Mouse (Mus musculus) gastrocnemius, adult 2 months (tissue): ENCODE data around the gene Tmem213. TPM values are rescaled to one million over a fixed set of nuclear protein-coding genes. Genes with fewer than 3 reads are reported as not detected.
A peak's percentile ranks its signal among the peaks of the same experiment; 100 is the strongest.

Experiments used
- DNase-seq: peaks from one replicate; pipeline ENCODE4 v3.0.0; 2022
- H3K27ac ChIP-seq: fragments of 200-600 bp; 2 replicates; pipeline ENCODE4 v1.8.1; 2022; ENCODE audit warnings: mild to moderate bottlenecking
- H3K4me3 ChIP-seq: fragments of 200-600 bp; 2 replicates; pipeline ENCODE4 v1.8.1; 2022; ENCODE audit warnings: mild to moderate bottlenecking, moderate library complexity
- CTCF ChIP-seq: fragments of 200-600 bp; IDR thresholded peaks from 2 replicates; pipeline ENCODE4 v1.8.1; 2022; ENCODE audit warnings: antibody characterized with exemption, mild to moderate bottlenecking, moderate library complexity
- intact Hi-C: fragments of 180-260 bp; cut with DNase I; formaldehyde crosslinking; loops from one replicate; pipeline ENCODE4 v1.15.1; 2025
- total RNA-seq, 2 experiments: library from RNA; stranded (reverse); gene quantifications; 2 replicates each; pipeline ENCODE4 v1.2.3; 2021

The Tmem213 gene
- total RNA-seq, 2 experiments from 2014 or later = not detected

DNA sequence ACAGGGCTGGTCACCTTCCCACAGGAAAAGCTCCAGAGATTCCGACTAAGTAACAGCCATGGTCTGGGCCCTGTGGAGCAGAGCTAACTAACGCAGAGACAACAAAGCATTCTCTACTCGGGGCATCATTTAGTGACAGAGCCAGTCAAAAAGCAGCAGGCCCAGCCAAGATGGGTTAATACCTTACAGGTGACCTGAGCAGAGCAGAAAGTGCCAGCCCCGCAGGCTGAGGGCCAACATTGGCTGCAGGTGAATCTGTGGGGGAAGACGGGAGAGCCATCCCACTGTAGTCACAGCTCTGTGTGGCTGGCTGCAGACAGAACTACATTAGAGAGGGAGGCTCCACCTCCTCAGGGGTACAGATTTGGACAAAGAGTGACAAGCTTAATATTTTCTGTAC lies 38.2 kb downstream of the Tmem213 start:
- no peak for DNase-seq
- H3K4me3 ChIP-seq = no peak overlapping the region
- no peak for TF ChIP-seq CTCF
- no peak overlapping the region for H3K27ac ChIP-seq
- intact Hi-C loops = no loop called here

GRCm38 (mm10) chr6:38148626-38149025 lies 39.6 kb downstream of the Tmem213 start:
- H3K4me3 ChIP-seq = no peak overlapping the region
- no peak for DNase-seq
- intact Hi-C loops = no loop called here
- H3K27ac ChIP-seq = no peak overlapping the region
- no peak for TF ChIP-seq CTCF

DNA sequence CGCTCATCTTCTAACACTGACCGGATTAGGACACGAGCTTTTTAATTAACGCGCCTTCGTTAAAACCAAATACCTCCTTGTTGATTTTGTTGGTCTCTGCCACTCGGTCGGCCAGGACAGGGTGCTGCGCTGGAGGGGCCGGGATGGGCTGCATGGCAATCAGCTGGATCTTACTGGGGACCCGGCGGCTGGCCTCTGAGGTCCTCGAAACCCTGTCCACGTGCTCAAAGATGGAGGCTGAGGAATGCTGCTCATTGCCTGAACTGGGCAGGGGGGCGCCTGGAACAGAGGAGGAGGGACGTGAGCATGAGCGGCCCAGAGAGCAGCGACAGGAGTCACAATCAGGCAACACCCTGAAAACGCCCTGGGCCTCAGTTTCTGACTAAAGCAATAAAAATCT lies 40.4 kb downstream of the Tmem213 start:
- intact Hi-C loops = no loop called here
- no peak overlapping the region for H3K4me3 ChIP-seq
- TF ChIP-seq CTCF = no peak
- no peak for DNase-seq
- H3K27ac ChIP-seq = no peak overlapping the region

DNA sequence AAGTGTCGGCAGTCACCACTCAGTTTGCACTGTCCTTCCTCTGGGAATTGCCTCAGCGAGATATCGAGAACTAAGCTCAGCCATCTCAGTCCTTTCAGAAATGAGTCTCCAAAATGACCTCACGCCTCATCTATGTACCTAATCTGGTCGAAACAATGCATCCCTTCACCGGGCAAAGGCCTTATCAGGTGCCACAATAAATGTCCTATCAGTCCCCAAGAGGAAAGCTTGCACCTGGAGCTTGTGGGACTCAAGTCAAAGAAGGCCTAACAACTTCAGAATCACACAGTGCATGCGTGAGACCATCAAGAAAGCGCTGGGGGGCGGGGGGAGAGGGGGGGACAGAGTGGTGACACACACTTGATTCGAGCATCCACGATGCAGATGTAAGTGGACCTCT lies 43.2 kb downstream of the Tmem213 start:
- H3K4me3 ChIP-seq = no peak overlapping the region
- TF ChIP-seq CTCF = no peak
- no peak for DNase-seq
- intact Hi-C loops = no loop called here
- no peak overlapping the region for H3K27ac ChIP-seq

DNA sequence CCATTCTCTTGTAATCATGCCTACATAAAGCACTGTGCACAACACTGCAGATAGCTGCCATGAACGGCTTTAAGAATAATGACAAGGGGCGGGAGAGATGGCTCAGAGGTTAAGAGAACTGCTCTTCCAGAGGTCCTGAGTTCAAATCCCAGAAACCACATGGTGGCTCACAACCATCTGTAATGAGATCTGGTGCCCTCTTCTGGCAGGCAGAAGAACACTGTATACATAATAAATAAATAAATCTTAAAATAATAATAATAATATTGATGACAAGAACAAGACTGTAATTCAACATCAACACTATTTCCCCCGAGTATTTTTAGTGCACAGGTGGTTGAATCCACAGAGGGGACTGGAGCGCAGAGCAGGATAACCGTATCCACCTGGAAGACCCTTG lies 47.1 kb downstream of the Tmem213 start:
- TF ChIP-seq CTCF = peak; percentile 38
- H3K4me3 ChIP-seq = no peak overlapping the region
- DNase-seq = no peak
- intact Hi-C loops = no loop called here
- H3K27ac ChIP-seq = no peak overlapping the region

DNA sequence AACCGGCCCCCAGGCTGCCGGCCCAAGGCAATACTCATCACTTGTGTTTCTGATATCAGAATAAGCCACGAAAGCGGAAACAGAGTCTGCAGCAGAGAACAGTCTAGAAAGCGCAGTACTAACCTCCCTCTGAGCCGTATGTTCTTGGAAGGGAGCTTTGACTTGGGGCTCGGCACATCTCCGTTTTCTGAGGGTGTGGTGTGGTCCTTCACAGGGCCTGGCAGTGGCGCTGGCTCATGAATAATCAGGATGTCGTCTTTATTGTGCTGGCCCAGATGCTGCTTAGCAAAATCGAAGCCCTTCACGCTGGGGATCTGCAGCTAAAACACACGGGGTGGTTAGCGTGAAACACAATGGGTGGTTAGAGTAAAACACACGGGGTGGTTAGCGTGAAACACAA lies 48.9 kb downstream of the Tmem213 start:
- TF ChIP-seq CTCF = no peak
- no peak overlapping the region for H3K4me3 ChIP-seq
- intact Hi-C loops = no loop called here

DNA sequence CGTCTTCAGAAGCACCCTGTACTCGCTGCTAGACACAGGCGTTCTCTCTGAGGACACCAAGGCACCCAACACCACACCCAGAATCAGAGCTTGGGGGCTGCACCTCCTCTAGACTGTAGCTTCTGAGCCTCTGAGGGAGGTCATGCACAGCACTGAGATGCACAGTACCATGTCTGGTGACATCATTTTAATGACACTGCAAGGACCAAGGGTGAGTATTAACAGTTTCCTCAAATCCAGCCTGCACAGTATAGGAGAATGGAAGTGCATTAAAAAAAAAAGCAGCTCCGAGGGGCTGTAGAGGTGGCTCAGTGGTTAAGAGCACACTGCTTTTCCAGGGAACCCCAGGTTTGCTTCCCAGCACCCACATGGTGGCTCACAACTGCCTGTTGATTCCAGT lies 50.5 kb downstream of the Tmem213 start:
- DNase-seq = no peak
- H3K27ac ChIP-seq = no peak overlapping the region
- no peak for TF ChIP-seq CTCF
- H3K4me3 ChIP-seq = no peak overlapping the region
- intact Hi-C loops = no loop called here

More for the DNA sequence above, 48.9 kb downstream of the Tmem213 start:
- no peak for DNase-seq
- no peak overlapping the region for H3K27ac ChIP-seq

- intact Hi-C loops = loop anchor here (1.0 to 10.0 kb wide), 2 partner anchors 94 to 145 kb away; partner anchors contain the start of gene D630045J12Rik
- no peak overlapping the region for H3K4me3 ChIP-seq
- H3K27ac ChIP-seq = no peak overlapping the region
- TF ChIP-seq CTCF = peak; percentile 88
- peak; percentile 77 for DNase-seq
These were observed 51.0 kb downstream of the Tmem213 start for GRCm38 (mm10) chr6:38160102-38160501.

DNA sequence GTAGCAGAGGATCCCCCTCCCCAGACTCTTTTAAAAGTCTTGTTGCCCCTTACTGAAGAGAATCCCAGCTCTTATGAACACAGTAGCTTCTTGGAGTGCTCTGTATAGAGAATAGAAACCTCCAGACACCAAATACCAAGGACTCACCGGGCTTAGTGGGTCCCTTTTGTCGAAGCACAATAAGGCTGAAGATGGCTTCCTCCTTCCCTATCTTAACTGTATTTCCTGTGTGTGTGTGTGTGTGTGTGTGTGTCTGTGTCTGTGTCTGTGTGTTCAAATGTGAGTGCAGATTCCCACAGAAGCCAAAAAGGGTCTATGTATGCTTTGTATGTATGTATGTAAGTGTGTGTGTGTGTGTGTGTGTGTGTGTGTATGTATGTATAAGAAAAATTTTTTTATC lies 51.5 kb downstream of the Tmem213 start:
- Histone ChIP-seq H3K4me3 (no peak overlapping the region), H3K27ac (no peak overlapping the region)
- no peak for TF ChIP-seq CTCF
- intact Hi-C loops = loop anchor here (1.0 to 10.0 kb wide), 2 partner anchors 94 to 144 kb away; partner anchors contain the start of gene D630045J12Rik
- DNase-seq = no peak

DNA sequence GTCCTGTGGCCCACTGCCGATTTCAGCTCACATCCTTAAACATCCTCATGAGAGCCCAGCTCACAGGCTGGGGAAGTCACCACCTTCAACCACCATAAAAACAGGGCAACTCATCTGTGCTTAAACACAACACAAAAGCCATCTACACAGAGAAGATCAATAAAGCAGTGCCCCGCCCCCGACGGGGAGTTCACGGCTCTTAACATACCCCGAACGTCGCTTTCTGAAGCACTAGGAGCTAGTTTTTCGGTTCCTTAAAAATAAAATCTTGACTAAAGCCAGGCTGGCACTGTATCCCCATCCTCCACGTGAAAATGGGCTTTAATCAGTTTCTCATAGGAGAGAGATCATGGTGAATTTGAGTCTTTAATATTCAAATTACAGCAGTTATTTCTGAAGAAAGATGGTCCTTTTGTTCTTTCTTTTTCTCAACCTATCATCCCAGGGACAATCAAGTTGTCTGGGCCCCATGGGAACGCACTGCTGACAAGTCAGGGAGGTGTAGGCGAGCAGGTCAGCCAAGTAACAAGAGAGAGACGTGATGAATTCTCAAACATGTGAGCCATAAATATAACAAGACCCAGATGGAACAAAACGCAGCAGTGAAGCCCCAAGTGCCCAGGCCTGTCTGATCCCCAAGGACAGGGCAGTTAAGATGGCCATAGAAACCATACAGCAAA lies 53.9 kb downstream of the Tmem213 start:
- DNase-seq = no peak
- TF ChIP-seq CTCF = no peak
- Histone ChIP-seq H3K4me3 (no peak overlapping the region), H3K27ac (no peak overlapping the region)
- intact Hi-C loops = loop anchor here (10.0 kb wide), 1 partner anchor 142 kb away; no protein-coding TSS in a partner anchor

DNA sequence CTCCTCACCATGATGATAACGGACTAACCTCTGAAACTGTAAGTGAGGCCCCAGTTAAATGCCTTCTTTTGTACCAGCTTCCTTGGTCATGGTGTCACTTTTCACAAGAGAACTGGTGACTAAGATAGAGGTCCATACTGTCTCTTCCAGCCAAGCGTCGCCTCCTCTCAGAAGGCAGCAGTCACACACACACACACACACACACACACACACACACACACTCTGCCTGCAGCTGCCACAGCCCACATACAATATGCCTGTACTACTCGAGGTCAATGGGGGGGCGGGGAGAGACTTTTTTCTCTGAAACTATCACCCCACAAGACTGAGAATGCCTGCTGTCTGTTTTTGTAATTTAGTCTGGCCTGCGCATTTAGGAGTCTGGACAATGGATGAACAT lies 55.6 kb downstream of the Tmem213 start:
- intact Hi-C loops = loop anchor here (10.0 kb wide), 1 partner anchor 140 kb away; no protein-coding TSS in a partner anchor
- TF ChIP-seq CTCF = no peak
- no peak overlapping the region for H3K4me3 ChIP-seq
- DNase-seq = no peak
- H3K27ac ChIP-seq = no peak overlapping the region

DNA sequence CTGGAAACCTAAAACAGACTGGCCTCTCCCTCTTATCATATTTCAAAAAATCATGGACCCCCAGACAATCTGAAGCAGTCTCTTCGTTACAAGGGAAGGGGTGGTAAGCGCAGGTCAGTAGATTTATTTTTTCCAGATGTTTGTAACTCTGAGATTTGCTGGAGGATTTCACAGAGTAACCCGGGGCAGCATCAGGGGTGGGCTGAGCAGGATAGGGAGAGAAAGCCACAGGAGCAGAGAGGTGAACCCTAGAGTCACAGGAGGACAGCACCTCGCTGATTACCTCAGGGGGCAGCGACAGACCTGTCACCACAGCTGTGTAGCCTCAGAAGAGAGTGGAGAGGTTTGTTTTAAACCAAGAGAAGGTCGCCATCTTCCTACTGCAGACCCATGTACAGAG lies 56.3 kb downstream of the Tmem213 start:
- intact Hi-C loops = loop anchor here (10.0 kb wide), 1 partner anchor 139 kb away; no protein-coding TSS in a partner anchor
- Histone ChIP-seq H3K4me3 (no peak overlapping the region), H3K27ac (no peak overlapping the region)
- no peak for TF ChIP-seq CTCF
- DNase-seq = no peak

Other genes starting within 250 kb of the Tmem213 start
- gene Trim24, start 238.4 kb upstream of the Tmem213 start, total RNA-seq = 10 to 100 TPM; 32.6 to 53.6 TPM
- under 1 TPM in 1 of 2 experiments, not detected in 1; 0.14 TPM for gene Svopl, start 62.3 kb upstream of the Tmem213 start, total RNA-seq
- gene Atp6v0a4, start 15.3 kb downstream of the Tmem213 start, total RNA-seq = under 1 TPM; 0.50 to 0.56 TPM
- under 1 TPM; 0.26 to 0.47 TPM for gene D630045J12Rik, start 144.8 kb downstream of the Tmem213 start, total RNA-seq
- under 1 TPM; 0.31 to 0.61 TPM for gene Zc3hav1l, start 190.0 kb downstream of the Tmem213 start, total RNA-seq
- 1 to 10 TPM; 6.4 to 6.7 TPM for gene Zc3hav1, start 245.3 kb downstream of the Tmem213 start, total RNA-seq